Mouse (Mus musculus) retina, postnatal 1 day (tissue): Measurements from ENCODE around the gene Trim63.

ENCODE experiments used
- DNase-seq: peaks from one replicate; pipeline ENCODE4 v3.0.0-alpha.2; 2012

Trim63 gene

DNA sequence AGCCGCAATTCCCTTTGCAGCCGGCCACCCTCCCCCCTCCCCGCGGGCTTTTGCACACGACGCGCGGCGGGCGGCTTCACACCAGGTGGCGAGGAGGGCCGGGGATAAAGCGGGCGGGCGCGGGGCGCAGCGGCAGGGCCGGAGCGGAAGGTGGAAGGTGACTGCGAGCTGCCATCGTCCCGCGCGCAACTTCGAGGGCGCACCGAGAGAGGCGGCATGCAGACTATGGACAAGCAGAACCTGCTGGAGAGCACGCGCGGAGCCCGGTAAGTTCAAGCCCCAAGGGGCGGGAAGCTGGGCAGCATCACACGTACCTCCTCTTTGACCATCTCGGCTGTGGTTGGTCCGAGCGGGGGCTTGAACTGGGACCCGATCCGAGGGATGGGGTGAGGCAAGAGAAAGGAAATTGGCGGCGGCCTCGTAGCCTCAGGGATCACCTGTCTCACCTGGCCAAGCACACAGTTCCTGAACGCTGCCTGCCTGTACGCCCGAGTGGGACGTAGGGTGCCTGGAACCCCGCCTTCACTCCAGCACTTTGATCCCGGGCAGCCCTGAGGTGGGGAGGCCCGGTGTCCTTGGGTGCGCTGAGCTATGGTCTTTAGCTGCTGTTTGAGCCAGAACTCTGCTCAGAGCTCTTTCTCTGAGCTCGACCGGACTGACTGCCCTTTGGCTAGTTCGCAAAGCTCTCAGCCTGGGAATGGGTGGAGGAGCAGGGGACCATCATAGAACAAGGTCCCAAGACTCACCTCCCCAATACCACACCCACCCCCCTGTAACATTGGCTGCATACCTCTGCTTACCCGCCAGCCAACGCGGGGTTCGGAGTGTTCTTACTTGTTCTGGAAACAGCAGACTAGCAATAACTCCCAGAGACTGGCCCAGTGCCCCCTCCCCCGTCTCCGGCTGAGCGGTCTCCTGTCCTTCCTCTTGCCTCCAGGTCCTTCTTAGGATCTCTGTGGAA lies 28.4 kb downstream of the Trim63 start, which contains the start of gene Slc30a2:
Gene Slc30a2, plus strand, starts transcription at position 111 of the 961 bp plus-strand sequence.
- DNase-seq, result peak; percentile 53

DNA sequence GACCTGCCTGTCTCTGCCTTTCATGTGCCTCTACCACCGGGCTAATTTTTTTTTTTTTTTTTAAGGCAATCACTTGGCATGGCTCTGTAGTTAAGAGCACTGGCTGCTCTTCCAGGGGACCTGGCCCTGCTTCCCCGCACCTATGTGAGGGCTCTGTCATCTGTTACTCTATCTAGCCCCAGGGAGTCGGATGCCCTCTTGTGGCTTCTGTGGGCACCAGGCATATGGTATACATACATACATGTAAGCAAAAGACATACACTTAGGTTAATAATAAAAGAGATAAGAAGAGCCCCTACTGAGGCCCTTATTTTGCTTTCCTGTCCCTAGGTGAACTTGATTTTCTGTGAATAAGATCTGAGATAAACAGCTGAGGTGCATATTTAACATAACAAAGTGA lies 29.7 kb downstream of the Trim63 start:
- DNase-seq, result no peak

DNA sequence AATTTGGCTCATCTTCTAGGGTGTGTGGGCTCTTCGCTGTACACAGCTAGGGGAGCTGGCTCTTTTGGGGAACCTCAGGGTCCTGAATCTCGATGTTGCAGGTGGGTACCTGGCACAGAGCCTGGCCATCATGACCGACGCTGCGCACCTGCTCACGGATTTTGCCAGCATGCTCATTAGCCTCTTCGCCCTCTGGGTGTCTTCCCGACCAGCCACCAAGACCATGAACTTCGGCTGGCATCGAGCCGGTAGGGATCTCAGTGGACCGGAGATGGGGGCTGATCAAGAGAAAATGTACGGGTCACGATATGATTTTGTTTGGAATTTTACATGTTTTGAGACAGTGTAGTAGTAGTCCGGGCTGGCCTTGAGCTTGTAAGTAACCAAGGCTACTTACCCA lies 30.9 kb downstream of the Trim63 start:
- no peak for DNase-seq

DNA sequence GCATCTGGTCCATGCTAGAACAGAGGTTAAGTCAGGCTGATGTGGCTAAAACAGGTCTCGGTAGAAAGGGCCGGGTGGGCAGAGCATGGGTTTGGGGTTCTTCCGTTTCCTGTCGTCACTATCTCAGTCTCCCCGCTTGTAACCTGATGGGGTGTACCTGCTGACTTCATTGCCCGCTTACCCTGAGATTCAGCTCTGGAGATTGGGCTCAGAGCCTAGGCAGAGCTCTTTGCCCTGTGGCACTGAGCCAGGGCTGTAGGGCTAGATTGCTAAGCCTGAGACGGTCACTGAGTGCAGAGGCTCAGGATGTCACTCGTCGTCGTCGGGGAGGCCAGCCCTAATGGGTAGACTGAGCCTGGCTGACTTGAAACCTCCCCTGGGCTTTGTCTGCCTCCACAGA lies 33.2 kb downstream of the Trim63 start:
- DNase-seq, result no peak

DNA sequence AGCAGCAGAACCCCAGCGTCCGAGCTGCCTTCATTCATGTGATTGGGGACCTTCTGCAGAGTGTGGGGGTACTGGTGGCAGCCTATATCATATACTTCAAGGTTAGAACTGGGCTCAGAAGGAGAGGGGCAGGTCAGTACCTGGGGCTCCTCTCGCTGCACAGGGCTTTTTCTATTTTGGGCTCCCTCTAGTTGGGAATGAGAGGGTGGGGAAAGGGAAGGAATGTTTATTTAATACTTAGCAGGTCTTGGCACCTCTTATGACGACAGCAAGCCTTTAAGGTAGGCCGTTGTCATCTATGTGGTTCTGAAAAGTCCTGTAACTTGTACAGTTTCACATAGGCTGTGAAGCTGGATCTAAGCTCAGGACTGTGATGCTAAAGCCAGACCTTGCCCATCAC lies 33.6 kb downstream of the Trim63 start:
- DNase-seq, result no peak

DNA sequence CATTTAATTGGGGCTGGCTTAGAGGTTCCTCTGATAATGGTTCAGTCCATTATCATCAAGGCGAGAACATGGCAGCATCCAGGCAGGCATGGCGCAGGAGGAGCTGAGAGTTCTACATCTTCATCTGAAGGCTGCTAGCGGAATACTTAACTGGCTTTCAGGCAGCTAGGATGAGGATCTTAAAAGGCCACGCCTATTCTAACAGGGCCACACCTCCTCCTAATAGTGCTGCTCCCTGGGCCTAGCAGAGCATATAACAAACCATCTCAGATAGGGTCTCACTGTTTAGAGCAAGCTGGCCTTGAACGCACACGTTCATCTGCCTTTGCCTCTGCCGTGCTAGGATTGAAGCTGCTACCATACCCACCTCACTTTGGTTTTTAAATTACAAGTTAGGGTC lies 34.9 kb downstream of the Trim63 start:
- DNase-seq, result no peak

DNA sequence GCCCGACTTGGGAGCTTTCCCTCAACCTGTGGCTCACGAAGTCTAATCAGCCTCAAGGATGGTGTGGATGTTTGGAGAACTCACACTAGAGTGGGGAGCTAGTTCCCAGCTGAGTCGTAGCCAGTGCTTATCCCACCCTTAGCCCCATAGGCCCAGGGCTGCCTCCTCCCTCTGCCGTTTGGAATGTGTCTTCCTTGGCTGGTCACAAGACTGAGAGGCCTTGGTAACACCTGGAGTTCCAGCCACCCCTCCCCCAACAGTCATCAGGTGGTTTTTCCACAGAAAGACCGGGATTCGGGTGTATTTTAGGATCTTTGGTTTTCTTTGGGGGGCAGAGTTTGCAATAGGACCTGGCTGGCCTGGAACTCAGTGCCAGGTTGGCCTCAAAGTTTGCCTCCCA lies 35.7 kb downstream of the Trim63 start:
- DNase-seq, result no peak

DNA sequence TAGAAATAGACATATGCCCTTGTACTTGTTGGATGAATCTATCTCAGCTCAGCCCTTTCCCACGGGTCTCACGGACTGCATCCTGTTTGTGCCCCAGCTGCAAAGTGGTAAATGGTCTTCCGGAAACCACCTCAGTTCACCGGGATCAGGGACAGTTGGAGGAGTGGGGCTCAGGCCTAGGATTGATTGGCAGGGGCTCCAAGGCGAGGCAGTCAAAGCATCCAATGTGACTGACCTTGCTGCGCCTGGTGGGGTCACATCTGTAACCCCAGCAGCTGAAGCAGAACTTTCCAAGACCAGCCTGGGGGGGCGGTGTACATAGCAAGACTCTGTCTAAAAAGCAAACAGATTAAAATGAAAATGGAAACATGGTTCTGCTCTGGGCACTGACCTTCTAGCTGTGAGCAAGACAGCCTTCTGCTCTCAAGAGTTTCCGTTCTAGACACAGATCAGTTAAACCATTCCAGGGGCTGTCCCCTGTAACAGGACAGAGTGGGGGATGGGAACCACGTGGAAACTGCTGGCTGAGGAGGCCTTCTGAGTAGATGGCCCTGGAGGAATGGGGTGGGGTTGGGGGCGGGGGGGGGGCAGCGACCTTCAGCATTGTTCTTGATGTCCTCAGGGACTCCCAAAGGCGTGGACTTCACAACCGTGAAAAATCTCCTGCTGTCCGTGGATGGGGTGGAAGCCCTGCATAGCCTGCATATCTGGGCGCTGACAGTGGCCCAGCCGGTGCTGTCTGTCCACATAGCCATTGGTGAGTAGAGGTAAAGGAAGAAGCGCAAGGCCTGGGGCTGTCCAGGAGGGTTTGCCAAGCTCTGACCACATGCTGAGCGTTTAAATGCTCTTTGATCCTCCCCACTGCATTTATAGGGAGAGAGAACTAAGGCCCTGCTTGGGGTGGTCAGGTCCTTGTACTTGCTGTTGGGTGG lies 36.7 kb downstream of the Trim63 start:
- no peak for DNase-seq

DNA sequence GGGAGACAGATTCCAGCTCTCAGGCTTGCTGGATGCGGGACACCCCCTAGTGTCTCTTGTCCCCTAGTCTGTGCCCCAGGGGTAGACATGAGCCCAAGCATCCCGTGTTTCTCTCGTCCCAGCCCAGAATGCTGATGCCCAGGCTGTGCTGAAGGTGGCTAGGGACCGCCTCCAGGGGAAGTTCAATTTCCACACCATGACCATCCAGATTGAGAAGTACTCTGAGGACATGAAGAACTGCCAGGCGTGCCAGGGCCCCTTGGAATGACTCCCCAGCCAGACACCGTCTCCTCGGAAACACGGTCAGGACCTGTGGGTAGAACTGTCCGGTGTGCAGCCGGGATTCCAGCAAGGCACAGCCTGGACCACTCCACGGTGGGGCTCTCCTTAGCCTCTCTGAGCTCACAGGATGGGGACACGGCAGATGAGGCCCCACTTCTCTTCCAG lies 37.4 kb downstream of the Trim63 start:
- DNase-seq, result no peak

DNA sequence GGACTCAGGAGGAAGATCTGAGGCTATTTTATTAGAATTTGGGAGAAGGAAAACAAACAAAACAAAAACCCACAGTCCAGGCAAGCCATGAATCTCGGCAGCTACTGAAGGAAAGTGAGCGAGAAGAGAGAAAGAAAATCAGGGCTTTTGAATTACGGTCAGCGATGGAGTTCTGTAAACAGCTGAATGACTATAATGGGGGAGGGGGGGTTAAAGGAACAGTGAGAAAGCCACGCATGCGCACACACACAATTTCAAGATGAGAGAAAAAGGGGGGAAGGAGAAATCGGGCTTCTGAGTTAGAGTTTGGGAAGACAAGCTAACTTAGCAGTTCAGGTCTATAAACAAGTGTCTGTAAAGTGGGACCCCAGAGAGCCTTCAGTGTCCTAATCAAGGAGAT lies 38.0 kb downstream of the Trim63 start:
- DNase-seq, result no peak

DNA sequence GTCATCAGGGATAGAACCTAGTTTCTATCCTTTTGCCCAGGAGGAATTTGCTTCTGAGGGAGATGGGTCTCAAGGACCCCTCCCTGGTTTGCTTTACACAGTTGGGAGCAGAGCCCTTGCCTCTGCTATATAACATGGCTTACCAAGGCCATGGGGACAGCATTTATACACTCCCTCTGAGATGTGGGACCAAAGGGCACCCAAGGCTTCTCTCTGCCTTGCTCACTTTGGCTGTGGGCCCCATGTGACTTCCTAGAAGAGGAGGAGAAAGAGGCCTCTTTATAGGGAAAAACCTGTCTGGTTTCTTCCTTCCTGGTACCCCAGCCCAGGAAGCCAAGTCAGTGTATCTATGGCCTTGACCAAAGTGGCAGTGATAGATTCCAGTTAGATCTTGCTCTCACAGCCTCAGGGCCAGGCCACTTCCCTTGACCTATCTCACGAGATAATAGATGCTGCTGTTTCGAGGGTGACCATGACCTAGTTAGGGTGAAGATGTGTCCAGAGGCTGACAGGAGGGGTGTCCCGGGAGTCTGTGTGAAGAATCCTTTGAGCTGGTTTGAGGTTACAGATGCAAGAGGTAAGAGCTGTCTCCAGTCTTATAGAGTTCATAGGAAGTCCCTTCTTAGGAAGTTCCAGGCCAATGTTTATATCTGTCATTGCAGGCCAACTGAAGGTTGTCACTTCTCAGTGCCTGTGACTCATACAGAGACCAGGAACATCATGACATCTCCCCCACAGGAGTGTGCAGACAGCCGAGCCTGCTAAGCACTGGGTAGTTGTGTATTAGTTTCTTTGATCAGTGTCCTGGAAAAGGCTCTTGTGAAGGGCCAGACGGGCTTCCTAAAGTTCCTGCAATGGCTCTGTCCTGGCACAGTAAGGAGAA lies 38.8 kb downstream of the Trim63 start:
- DNase-seq, result no peak

DNA sequence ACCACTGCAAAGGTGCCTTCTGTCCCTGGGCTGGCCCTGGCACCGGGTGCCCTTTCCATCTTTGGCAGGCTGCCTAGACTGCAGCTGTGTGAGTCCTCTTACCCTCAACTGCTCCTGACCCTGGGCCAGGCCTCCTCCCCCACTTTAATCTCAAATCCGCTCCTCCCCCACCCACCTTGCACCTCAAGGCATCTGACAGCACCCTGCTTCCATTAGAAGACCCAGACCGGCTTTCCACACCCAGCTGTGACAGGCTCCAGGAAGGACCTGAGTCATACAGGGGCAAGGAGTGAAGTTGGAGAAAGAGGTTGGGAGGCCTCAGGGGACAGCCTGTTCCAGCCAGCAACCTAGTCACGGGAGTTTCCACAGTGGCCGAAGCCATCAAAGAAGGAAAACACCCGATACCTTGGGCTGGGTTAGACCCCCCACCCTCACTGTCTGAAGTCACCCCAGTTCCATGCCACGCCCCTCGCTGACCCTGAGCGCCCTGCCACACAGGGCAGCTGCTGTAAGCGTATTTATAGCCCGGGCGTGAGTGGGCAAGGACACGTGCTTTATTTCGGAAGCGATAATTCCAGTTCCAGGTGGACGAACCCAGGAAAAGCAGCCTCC lies 41.0 kb downstream of the Trim63 start:
- DNase-seq, result no peak

DNA sequence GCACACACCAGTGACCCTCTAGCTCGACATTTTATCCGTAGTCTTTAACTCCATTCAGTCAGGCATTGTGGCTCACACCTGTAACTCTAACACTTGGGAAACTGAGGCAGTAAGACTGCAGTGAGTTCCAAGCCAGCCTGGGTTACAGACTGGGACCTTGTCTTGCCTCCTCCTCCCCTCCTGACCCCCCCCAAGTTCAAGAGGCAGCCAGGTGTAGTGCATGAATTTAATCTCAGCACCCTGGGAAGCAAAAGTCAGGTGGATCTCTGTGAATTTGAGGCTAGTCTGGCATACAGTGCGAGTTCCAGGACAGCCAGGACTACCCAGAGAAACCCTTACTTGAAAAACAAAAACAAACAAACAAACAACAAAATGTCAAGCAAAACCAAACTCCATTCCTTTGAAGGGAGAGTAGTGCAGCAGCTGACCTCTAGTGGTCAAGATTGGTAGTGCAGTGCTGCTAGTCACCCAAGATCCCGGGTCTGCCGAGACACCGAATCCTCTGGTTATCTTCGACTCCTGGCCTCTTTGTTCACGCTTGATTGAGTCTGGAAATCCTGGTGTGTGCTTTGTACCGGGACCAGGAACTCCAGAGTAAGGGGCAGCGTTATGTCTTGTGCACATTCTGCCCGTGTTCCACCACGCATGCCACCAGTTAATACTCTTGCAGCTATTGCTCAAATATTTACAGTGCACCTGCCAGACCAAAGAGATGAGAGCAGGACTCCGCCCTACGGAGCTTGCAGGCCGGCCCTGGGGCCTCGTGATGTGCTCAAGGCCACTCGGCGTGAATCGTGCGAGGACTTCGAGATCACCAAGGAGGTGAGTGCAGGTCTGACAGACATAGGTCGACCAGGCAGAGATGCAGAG lies 41.9 kb downstream of the Trim63 start:
- DNase-seq, result peak; percentile 84

DNA sequence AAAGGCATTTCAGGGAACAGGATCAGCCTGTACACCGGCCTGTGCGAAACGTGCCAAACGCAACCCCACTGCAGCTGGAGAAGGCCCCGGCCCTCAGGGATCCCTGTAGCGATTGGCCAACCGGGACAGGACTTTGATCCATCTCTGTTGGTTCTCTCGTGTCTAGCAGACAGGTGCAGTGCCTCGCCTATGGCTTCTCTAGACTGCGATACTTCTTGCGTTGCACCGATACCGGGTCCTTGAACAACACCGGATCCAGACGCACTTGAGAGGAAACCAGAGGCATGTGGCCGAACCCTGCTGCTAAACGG lies 42.5 kb downstream of the Trim63 start:
- no peak for DNase-seq

DNA sequence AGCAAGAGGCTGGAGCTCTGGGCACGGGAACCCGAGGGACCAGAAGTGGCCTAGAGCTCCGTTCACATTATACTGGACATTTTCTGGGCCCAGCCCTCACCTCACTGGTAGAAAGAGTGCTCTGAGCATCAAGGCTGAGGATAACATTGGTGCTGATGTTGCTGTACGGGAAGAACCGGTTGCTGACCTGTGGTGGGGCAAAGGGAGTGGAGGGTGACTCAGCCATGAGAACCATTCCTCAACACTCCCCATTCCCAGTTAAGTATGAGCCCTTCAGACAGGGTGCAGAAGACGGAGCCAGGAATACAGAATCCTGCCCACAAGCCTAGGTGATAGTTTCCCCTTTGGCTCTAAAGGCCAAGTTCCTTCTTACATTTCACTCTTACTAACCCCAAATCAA lies 44.7 kb downstream of the Trim63 start:
- DNase-seq, result no peak

DNA sequence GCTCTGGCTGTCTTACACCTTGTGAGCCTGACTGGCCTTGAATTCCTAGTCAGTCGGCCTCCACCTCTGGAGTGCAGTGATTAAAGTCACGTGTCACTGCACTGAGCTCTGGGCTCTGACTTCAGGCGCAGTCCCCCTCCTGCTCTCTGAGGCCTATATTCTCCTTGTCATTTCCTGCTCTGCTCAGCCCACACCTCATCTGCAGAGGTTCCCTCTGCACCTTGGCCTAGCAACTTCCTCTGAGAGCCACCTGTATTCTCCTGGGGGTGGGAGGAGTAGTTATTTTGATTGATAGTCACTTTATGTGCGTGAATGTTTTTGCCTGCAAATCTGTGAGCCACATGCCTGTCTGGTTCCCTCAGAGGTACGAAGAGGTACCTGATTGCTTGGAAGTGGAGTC lies 46.3 kb downstream of the Trim63 start:
- DNase-seq, result no peak

DNA sequence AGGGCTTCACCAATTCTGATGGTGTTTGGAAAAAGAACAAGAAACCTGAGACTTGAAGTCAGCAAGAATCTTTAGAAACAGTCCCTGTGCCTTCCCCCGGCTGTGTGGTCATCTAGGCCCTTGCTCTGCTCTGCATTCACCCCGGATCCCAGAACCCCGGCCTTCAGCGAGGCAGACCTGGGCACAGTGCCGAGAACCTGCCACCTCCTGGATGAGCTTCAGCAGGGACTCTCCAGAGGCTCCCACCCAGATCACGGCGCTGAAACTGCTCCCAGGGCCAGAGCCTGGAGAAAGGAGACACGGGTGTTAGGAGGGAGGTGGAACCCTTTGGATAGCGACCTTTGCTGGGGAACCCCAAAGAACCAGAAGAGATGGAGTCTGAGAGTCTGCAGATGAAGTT lies 47.2 kb downstream of the Trim63 start:
- DNase-seq, result no peak

DNA sequence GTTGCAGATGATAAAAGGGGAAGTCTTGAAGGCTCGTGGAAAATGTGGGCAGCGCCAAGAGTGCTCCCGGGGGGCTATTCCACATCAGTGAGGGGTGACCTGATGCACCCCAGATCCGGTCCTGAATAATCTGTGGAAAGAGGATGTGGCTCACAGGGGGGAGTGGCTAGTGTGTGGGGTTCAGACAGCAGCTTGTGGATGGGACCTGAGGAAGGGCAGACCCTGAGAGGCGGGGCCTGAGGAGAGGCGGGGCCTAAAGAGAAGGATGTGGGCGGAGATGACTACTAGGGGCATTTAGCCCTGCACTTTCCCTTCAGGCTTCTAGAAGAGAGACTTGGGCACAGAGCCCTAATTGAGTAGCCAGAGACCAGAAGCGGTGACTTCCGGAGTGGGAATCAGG lies 47.7 kb downstream of the Trim63 start:
- DNase-seq, result peak; percentile 52

DNA sequence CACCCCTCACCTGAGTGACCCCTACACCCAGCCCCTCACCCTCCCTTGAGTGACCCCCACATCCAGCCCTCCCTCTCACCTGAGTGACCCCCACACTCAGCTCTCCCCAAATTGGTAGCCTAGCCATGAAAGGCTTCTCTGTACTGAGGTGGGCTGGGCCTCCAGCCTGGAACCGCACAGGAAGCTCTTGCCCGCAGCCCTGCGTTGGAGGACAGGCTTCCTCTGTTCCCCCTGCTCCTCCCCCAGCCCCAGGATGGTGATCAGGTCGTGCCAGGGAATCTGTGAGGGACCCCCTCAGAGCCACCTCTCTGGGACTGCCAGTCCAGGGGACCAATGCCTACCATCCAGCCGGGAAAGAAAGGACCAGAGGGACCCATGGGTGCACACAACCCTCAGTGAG lies 50.4 kb downstream of the Trim63 start:
- DNase-seq, result no peak

DNA sequence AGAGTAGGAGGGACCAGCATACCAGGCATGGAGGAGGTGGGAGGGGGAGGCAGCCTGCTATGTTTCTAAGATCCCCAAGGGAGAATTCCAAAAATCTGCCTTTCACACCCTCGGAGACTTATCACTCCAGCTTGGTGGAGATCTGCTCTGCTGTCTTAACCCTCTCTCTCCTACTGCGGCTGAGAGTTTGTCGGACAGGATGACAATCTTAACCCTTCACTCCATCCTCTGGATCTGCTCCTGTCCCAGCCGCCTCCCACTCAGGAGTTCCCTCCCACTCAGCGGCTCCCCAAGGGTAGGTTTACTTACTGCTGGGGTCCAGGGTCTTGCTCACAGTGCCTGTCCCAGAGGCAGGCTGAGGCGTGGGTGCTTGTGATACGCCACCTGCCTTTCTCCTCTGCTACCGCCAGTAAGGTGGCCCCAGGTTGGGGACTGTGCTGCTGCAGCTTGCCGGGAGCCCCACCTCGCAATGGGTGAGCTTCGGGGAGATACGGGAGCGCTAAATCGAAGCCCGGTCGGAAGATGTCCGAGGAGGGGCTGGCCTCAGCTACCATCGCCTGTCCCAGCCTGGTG lies 55.8 kb downstream of the Trim63 start:
- no peak for DNase-seq

DNA sequence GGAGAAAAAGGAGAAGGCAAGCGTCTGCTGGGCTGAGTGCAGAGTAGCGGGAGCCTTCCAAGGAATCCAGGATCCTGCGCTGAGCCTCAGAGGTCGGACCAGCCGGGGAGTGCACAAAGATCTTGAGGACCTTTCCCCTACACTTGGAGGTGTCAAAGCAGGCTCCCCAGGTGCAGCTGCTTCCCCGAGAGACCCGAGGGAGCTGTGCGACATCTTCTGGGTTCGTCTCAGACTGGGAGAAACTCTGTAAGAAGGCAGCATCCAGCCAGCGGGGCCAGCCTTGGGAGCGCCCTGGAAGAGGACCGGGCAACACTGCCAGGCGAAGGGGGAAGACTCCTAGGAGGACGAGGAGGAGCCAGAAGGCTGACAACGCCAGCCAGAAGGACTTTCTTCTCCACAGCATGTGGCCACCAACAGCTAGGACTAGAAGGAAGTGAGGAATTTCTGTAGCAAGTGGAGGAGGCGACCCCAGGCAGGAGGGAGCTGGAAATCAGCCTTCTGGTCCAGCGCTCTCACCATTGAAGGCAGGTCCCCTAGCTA lies 56.5 kb downstream of the Trim63 start:
- no peak for DNase-seq
